Comparison of ENCODE assay signal across 10 mouse cellular contexts in the genomic region with DNA sequence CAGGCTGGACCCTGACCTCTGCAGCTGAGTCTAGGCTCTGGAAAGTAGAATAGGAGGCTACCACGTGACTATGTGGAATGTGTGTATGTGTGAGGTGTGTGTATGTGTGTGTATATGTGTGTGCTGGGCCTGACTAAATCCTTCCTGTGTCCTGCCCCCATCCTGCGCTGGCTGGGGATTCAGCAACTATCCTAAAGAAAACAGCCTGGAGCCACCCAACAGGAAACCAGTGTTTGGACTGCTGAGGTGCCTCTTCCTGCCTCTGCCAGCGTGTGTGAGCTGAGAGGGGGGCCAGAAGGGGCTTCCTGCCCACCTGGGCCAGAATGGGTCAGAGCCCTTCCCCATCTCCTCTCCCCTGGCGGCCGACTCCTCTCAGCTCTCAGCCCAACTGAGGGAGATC. TPM values are rescaled to one million over a fixed set of nuclear protein-coding genes. Genes with fewer than 3 reads are reported as not detected.
DNase-seq lines count a peak whose midpoint lies in the region; ATAC-seq and TF ChIP-seq lines count a peak whose summit lies in the region.
"Had no signal": no experiment of that assay in that cellular context is flagged by ENCODE, and none has a peak within 500 bp of the region (broad histone marks: within the 10 kb centered on the region; RNA-seq: fewer than 3 reads in every experiment).

No protein-coding gene starts in this region.

- H3K4me3 ChIP-seq in hindbrain, embryonic 10.5 days = no peak overlapping the region
- H3K4me3 ChIP-seq in hindbrain, postnatal 0 days (ENCODE audit: low read length) = no peak overlapping the region
- H3K4me3 ChIP-seq in embryonic facial prominence, embryonic 12.5 days = no peak overlapping the region
- no peak overlapping the region for H3K4me3 ChIP-seq in neural tube, embryonic 13.5 days
- no peak overlapping the region for H3K4me3 ChIP-seq in layer of hippocampus, adult 2 months
- H3K4me3 ChIP-seq: hindbrain, embryonic 15.5 days had no signal

- no peak for TF ChIP-seq CTCF in hindbrain, postnatal 0 days (IDR thresholded peaks at IDR 0.05; ENCODE audit: low read depth)
- no peak for TF ChIP-seq CTCF in layer of hippocampus, adult 2 months (conservative IDR thresholded peaks at IDR 0.05)

- no peaks in the 10 kb centered on the region for H3K9me3 ChIP-seq in hindbrain, embryonic 10.5 days
- H3K9me3 ChIP-seq in hindbrain, postnatal 0 days (ENCODE audit: low read length) = no peaks in the 10 kb centered on the region
- no peaks in the 10 kb centered on the region for H3K9me3 ChIP-seq in embryonic facial prominence, embryonic 12.5 days
- H3K9me3 ChIP-seq in neural tube, embryonic 13.5 days = no peaks in the 10 kb centered on the region
- H3K9me3 ChIP-seq: hindbrain, embryonic 15.5 days had no signal

- peak; percentile 29 for DNase-seq in hindbrain, embryonic 10.5 days (ENCODE audit: low spot score)
- no peak for DNase-seq in hindbrain, postnatal 0 days (ENCODE audit: low spot score)
- DNase-seq in kidney, postnatal 14 days = peak; percentile 57
- DNase-seq in frontal cortex, postnatal 14 days (ENCODE audit: low spot score in 2 of 2) = no peak
- no peak for DNase-seq in layer of hippocampus, adult 2 months (ENCODE audit: low spot score in 2 of 2)
- no peak for DNase-seq in frontal cortex, postnatal 10 days (ENCODE audit: low spot score in 2 of 2)
- DNase-seq: adrenal gland, postnatal 10 days had no signal

- 0 out of 2 replicates have a peak, but pooled peaks cover 4% of the 10 kb centered on the region for H3K27me3 ChIP-seq in hindbrain, embryonic 10.5 days (ENCODE audit: insufficient read depth, poor library complexity, severe bottlenecking)
- no peaks in the 10 kb centered on the region for H3K27me3 ChIP-seq in hindbrain, postnatal 0 days (ENCODE audit: insufficient read depth, low read length)
- H3K27me3 ChIP-seq in embryonic facial prominence, embryonic 12.5 days = no peaks in the 10 kb centered on the region
- H3K27me3 ChIP-seq in neural tube, embryonic 13.5 days = peaks cover 31% of the 10 kb centered on the region
- H3K27me3 ChIP-seq: hindbrain, embryonic 15.5 days had no signal

- no peak for ATAC-seq in hindbrain, postnatal 0 days
- 0 out of 2 replicates have a peak, but pooled peaks have one; percentile 57 for ATAC-seq in embryonic facial prominence, embryonic 12.5 days (ENCODE audit: insufficient number of reproducible peaks, insufficient read depth, low FRiP score, low TSS enrichment)
- ATAC-seq in neural tube, embryonic 13.5 days (ENCODE audit: low read depth) = no peak

- 58% methylated on average over 5 of the region's 5 CpGs for WGBS in hindbrain, embryonic 10.5 days
- 68% methylated on average over 5 of the region's 5 CpGs for WGBS in hindbrain, postnatal 0 days
- 16% methylated on average over 5 of the region's 5 CpGs for WGBS in embryonic facial prominence, embryonic 12.5 days
- WGBS in neural tube, embryonic 13.5 days = 68% methylated on average over 5 of the region's 5 CpGs

- peaks cover 58% of the 10 kb centered on the region for H3K4me1 ChIP-seq in hindbrain, embryonic 10.5 days (replicated peaks)
- 0 out of 2 replicates have a peak, but pooled peaks cover 8% of the 10 kb centered on the region for H3K4me1 ChIP-seq in hindbrain, postnatal 0 days (ENCODE audit: insufficient read depth, low read length)
- H3K4me1 ChIP-seq in embryonic facial prominence, embryonic 12.5 days = peaks cover 42% of the 10 kb centered on the region
- peaks cover 38% of the 10 kb centered on the region for H3K4me1 ChIP-seq in neural tube, embryonic 13.5 days (replicated peaks)

- H3K9ac ChIP-seq in hindbrain, postnatal 0 days (replicated peaks; ENCODE audit: low read length) = no peak overlapping the region
- no peak overlapping the region for H3K9ac ChIP-seq in embryonic facial prominence, embryonic 12.5 days
- H3K9ac ChIP-seq in neural tube, embryonic 13.5 days = no peak overlapping the region
- H3K9ac ChIP-seq: hindbrain, embryonic 15.5 days had no signal

- H3K36me3 ChIP-seq in hindbrain, embryonic 10.5 days = peaks cover 36% of the 10 kb centered on the region
- no peaks in the 10 kb centered on the region for H3K36me3 ChIP-seq in hindbrain, postnatal 0 days (ENCODE audit: insufficient read depth, low read length)
- H3K36me3 ChIP-seq in embryonic facial prominence, embryonic 12.5 days = peaks cover 38% of the 10 kb centered on the region
- H3K36me3 ChIP-seq in neural tube, embryonic 13.5 days = no peaks in the 10 kb centered on the region
- H3K36me3 ChIP-seq: hindbrain, embryonic 15.5 days had no signal

- peak overlapping the region; percentile 77 for H3K27ac ChIP-seq in hindbrain, embryonic 10.5 days
- no peak overlapping the region for H3K27ac ChIP-seq in hindbrain, postnatal 0 days
- H3K27ac ChIP-seq in embryonic facial prominence, embryonic 12.5 days = peak overlapping the region; percentile 73
- 0 out of 2 replicates have a peak overlapping the region, but pooled peaks have one; percentile 5 for H3K27ac ChIP-seq in neural tube, embryonic 13.5 days (replicated peaks)
- no peak overlapping the region for H3K27ac ChIP-seq in layer of hippocampus, adult 2 months
- H3K27ac ChIP-seq: hindbrain, embryonic 15.5 days had no signal

- no peak overlapping the region for H3K4me2 ChIP-seq in hindbrain, postnatal 0 days (ENCODE audit: low read depth, low read length)
- H3K4me2 ChIP-seq in embryonic facial prominence, embryonic 12.5 days (replicated peaks) = no peak overlapping the region
- no peak overlapping the region for H3K4me2 ChIP-seq in neural tube, embryonic 13.5 days
- H3K4me2 ChIP-seq: hindbrain, embryonic 15.5 days had no signal

RNA-seq across cellular contexts. Expression of a gene that starts 20.9 kb away (rescaled TPM):
- polyA plus RNA-seq in hindbrain, embryonic 10.5 days (2016; fragmentation: Nextera tagmentation; extraction: Ambion mirVana) = 19.9 and 30.6 TPM in 2 replicates
- 14.7 and 38.7 TPM in 2 replicates for total RNA-seq in hindbrain, postnatal 0 days (2014; rRNA removed)
- 2.6 TPM in 2 replicates for polyA plus RNA-seq in hindbrain, postnatal 0 days (2015; fragmentation: Nextera tagmentation; extraction: Ambion mirVana)
- 35.6 and 49.2 TPM in 2 replicates for polyA plus RNA-seq in embryonic facial prominence, embryonic 12.5 days (2016; fragmentation: Nextera tagmentation; extraction: Ambion mirVana)
- 3.6 and 4.7 TPM in 2 replicates for polyA plus RNA-seq in neural tube, embryonic 13.5 days (2015; fragmentation: Nextera tagmentation; extraction: Ambion mirVana)
- total RNA-seq in layer of hippocampus, adult 2 months (2021) = under 1 TPM; 0.49 to 0.83 TPM

Comparison
In these comparisons a context has a peak if more than half of its experiments do, and no peak if none do; other contexts are left out.
1. DNase-seq: peak in hindbrain, embryonic 10.5 days (single experiment) and kidney, postnatal 14 days (single experiment); none in hindbrain, postnatal 0 days (single experiment), frontal cortex, postnatal 14 days (0 of 2), layer of hippocampus, adult 2 months (0 of 2) and frontal cortex, postnatal 10 days (0 of 2).
2. H3K27ac ChIP-seq: peak in hindbrain, embryonic 10.5 days (single experiment), embryonic facial prominence, embryonic 12.5 days (single experiment) and neural tube, embryonic 13.5 days (single experiment); none in hindbrain, postnatal 0 days (single experiment) and layer of hippocampus, adult 2 months (single experiment).